Mouse (Mus musculus) ES-E14 (cell line): ENCODE measurements around the gene Sec63. TPM values are rescaled to one million over a fixed set of nuclear protein-coding genes. Genes with fewer than 3 reads are reported as not detected.

ENCODE experiments used
- DNase-seq: peaks from one replicate; pipeline ENCODE4 v3.0.0-alpha.2; 2013; ENCODE audit warnings: low read depth, low spot score
- H3K27ac ChIP-seq: 2 replicates; pipeline ENCODE4 v1.5.1; 2012; ENCODE audit warnings: low read depth, mild to moderate bottlenecking, low read length, moderate library complexity, mixed read lengths; ENCODE audit not compliant: poor library complexity, insufficient read depth, severe bottlenecking
- H3K36me3 ChIP-seq: 2 replicates; pipeline ENCODE4 v1.6.1; 2012; ENCODE audit warnings: mild to moderate bottlenecking, low read length, moderate library complexity, mixed read lengths; ENCODE audit not compliant: control insufficient read depth, poor library complexity, insufficient read depth, severe bottlenecking
- H3K4me1 ChIP-seq, 2 experiments: fragments of 150-350 bp in 1 of 2; sonication (generic) in 1 of 2; 2 replicates each; pipeline ENCODE4 v1.6.1; 2012; ENCODE audit warnings: low read length in 2 of 2, mild to moderate bottlenecking in 1 of 2, mixed read lengths in 1 of 2; ENCODE audit not compliant: control insufficient read depth in 2 of 2, insufficient read depth in 2 of 2, poor library complexity in 1 of 2
- H3K4me3 ChIP-seq, 2 experiments: fragments of 150-350 bp in 1 of 2; sonication (generic) in 1 of 2; 2 replicates each; pipeline ENCODE4 v1.5.1; 2012; ENCODE audit warnings: low read length in 2 of 2, low read depth in 1 of 2, mild to moderate bottlenecking in 1 of 2, mixed read lengths in 1 of 2; ENCODE audit not compliant: insufficient read depth in 1 of 2, poor library complexity in 1 of 2, severe bottlenecking in 1 of 2
- H3K9ac ChIP-seq: 2 replicates; pipeline ENCODE4 v1.6.1; 2012; ENCODE audit warnings: low read depth, mild to moderate bottlenecking, low read length, mixed read lengths; ENCODE audit not compliant: poor library complexity, insufficient read depth, severe bottlenecking
- H3K9me3 ChIP-seq: fragments of 150-350 bp; sonication (generic); 2 replicates; pipeline ENCODE4 v1.6.1; 2012; ENCODE audit warnings: low read depth, mild to moderate bottlenecking, low read length; ENCODE audit not compliant: control insufficient read depth, insufficient read depth
- CHD2 ChIP-seq: IDR thresholded peaks from 2 replicates; pipeline ENCODE4 v1.6.1; 2014; ENCODE audit warnings: mild to moderate bottlenecking, low read depth, low read length, inconsistent platforms
- HCFC1 ChIP-seq: IDR thresholded peaks from 2 replicates; pipeline ENCODE4 v1.6.1; 2012; ENCODE audit warnings: low read length, inconsistent platforms, borderline replicate concordance; ENCODE audit not compliant: insufficient read depth
- MAFK ChIP-seq: IDR thresholded peaks from 2 replicates; pipeline ENCODE4 v1.6.1; 2014; ENCODE audit warnings: mild to moderate bottlenecking, low read depth, low read length, inconsistent platforms; ENCODE audit not compliant: insufficient read depth
- ZC3H11A ChIP-seq: IDR thresholded peaks from 2 replicates; pipeline ENCODE4 v1.6.1; 2012; ENCODE audit warnings: low read depth, mild to moderate bottlenecking, inconsistent platforms, low read length, borderline replicate concordance
- ZNF384 ChIP-seq: IDR thresholded peaks from 2 replicates; pipeline ENCODE4 v1.6.1; 2012; ENCODE audit warnings: low read depth, low read length, inconsistent platforms
- in situ Hi-C, 2 experiments: fragments of 600-800 bp; cut with MboI; formaldehyde crosslinking; loops; one replicate each; pipeline ENCODE4 v1.15.1; 2025; ENCODE audit warnings: low sequenced_read_pairs in 2 of 2, inconsistent platforms in 1 of 2; ENCODE audit not compliant: unreplicated experiment in 2 of 2
- total RNA-seq: library from RNA; depleted of rRNA; stranded (reverse); fragments of 300-350 nt; gene quantifications from 2 replicates; pipeline ENCODE4 v1.2.3, GENCODE M21; 2012

Gene Sec63
- total RNA-seq, 1 experiment, result 44.2 TPM

DNA sequence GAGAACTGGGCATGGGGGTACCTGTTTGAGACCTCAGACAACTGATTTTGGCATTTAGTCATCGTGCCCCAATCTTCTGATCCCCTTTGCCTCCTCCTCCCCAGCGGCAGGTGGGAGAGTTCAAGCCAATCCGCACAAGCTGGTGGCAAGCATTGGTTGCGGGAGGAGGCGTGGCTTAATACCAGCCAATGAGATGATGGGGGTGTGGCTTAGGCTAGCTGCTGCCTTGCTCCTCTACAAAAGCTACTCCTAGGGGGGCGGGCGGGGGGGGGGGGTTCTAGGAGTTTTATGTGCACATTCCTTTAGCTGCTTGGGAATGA lies 87.7 kb downstream of the Sec63 start:
- H3K27ac ChIP-seq, result no peak overlapping the region

GRCm38 (mm10) chr10:42854838-42855237 lies 93.5 kb downstream of the Sec63 start:
- Histone ChIP-seq H3K4me1 (no peaks in the 10 kb centered on the region; a peak in 1 of 4 replicates), H3K36me3 (no peaks in the 10 kb centered on the region), H3K9ac (no peak overlapping the region), H3K9me3 (no peaks in the 10 kb centered on the region), H3K4me3 (no peak overlapping the region), H3K27ac (no peak overlapping the region)
- no peak for DNase-seq
- in situ Hi-C loops, result no loop called here
- no peak for TF ChIP-seq CHD2
- TF ChIP-seq ZNF384, result no peak
- no peak for TF ChIP-seq HCFC1
- no peak for TF ChIP-seq ZC3H11A
- no peak for TF ChIP-seq MAFK

More for the DNA sequence above, 87.7 kb downstream of the Sec63 start:
- Histone ChIP-seq H3K4me1 (peaks cover 0 to 3% of the 10 kb centered on the region in 2 experiments; a peak in 1 of 4 replicates), H3K9ac (no peak overlapping the region), H3K36me3 (no peaks in the 10 kb centered on the region), H3K4me3 (no peak overlapping the region), H3K9me3 (no peaks in the 10 kb centered on the region)
- no peak for TF ChIP-seq MAFK
- no peak for TF ChIP-seq ZC3H11A
- TF ChIP-seq ZNF384, result no peak
- no peak for TF ChIP-seq HCFC1
- no peak for TF ChIP-seq CHD2
- no peak for DNase-seq
- in situ Hi-C loops, result no loop called here

DNA sequence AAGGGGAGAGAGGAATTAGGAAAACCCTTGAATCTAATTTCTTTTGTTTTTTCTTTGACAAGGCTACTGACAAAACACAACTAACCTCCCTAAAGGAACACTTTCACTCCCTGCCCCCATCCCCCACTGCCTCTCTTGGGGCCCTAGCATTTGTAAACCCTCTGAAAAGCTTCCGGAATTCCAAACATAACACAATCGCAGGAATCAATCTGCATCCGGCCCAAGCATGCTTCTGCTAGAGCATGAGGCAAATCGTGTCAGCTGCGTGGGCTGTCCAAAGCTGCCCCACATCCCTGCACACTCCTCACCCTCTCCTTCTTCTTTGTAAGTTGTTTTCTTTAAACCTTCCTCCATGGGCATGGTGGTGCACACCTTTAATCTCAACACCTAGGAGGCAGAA lies 94.0 kb downstream of the Sec63 start:
- H3K4me1 ChIP-seq, result no peaks in the 10 kb centered on the region; a peak in 1 of 4 replicates
- no peak overlapping the region for H3K9ac ChIP-seq
- H3K36me3 ChIP-seq, result no peaks in the 10 kb centered on the region
- TF ChIP-seq HCFC1 (no peak), ZNF384 (no peak), CHD2 (no peak), ZC3H11A (no peak), MAFK (no peak)
- H3K4me3 ChIP-seq, result no peak overlapping the region
- H3K9me3 ChIP-seq, result no peaks in the 10 kb centered on the region
- in situ Hi-C loops, result no loop called here
- no peak overlapping the region for H3K27ac ChIP-seq
- DNase-seq, result no peak

GRCm38 (mm10) chr10:42856574-42856973 lies 95.3 kb downstream of the Sec63 start:
- no peaks in the 10 kb centered on the region for H3K9me3 ChIP-seq
- no peak for DNase-seq
- in situ Hi-C loops, result no loop called here
- no peaks in the 10 kb centered on the region; a peak in 1 of 4 replicates for H3K4me1 ChIP-seq
- H3K27ac ChIP-seq, result no peak overlapping the region
- TF ChIP-seq HCFC1 (no peak), MAFK (no peak)
- H3K4me3 ChIP-seq, result no peak overlapping the region
- H3K9ac ChIP-seq, result no peak overlapping the region
- no peaks in the 10 kb centered on the region for H3K36me3 ChIP-seq

DNA sequence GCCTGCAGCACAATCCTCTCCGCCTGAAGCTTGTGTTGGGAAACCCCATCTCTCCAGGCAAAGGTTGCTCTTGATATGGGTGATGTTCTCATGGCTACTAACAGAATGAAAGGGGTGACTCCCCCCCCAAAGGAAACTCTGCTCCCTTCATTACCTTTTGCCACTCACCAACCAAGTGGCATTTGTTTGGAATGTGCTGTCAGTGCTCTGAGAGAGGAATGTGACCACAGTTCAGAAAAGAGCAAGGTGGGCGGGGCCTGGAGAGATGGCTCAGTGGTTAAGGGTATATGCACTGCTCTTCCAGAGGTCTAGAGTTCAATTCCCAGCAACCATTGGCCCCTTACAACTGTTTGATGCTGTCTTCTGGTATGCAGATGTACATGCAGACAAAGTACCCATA lies 95.7 kb downstream of the Sec63 start:
- no peaks in the 10 kb centered on the region for H3K36me3 ChIP-seq
- no peaks in the 10 kb centered on the region; a peak in 1 of 4 replicates for H3K4me1 ChIP-seq
- in situ Hi-C loops, result no loop called here
- no peak overlapping the region for H3K4me3 ChIP-seq
- H3K9ac ChIP-seq, result no peak overlapping the region
- H3K9me3 ChIP-seq, result no peaks in the 10 kb centered on the region
- no peak overlapping the region for H3K27ac ChIP-seq
- TF ChIP-seq CHD2, result no peak
- TF ChIP-seq ZNF384, result no peak
- TF ChIP-seq MAFK, result no peak
- TF ChIP-seq HCFC1, result no peak
- TF ChIP-seq ZC3H11A, result no peak
- DNase-seq, result no peak
